Mouse (Mus musculus) stomach, embryonic 15.5 days (tissue): ENCODE measurements around the gene Hist1h4b. TPM values are rescaled to one million over a fixed set of nuclear protein-coding genes. Genes with fewer than 3 reads are reported as not detected.
A peak's percentile ranks its signal among the peaks of the same experiment; 100 is the strongest.
"Not testable (repeated sequence)": the region's sequence is repeated elsewhere in the genome, so short reads cannot be mapped to it uniquely, and the experiment has no call there.

ENCODE experiments used
- ATAC-seq: fragments of 200-750 bp; cut with Nextera tagmentation; 2 replicates; pipeline ENCODE4 v1.8.0; 2017; ENCODE audit warnings: low read depth, moderate number of reproducible peaks, moderate TSS enrichment; ENCODE audit not compliant: insufficient read depth, low FRiP score
- H3K27ac ChIP-seq: fragments of 300-500 bp; sonication (generic); 2 replicates; pipeline ENCODE4 v1.5.1; 2015; ENCODE audit warnings: mild to moderate bottlenecking, inconsistent platforms
- H3K27me3 ChIP-seq: fragments of 300-500 bp; sonication (generic); replicated peaks from 2 replicates; pipeline ENCODE4 v1.6.1; 2015; ENCODE audit warnings: inconsistent platforms
- H3K36me3 ChIP-seq: fragments of 300-500 bp; sonication (generic); 2 replicates; pipeline ENCODE4 v1.6.1; 2015; ENCODE audit warnings: inconsistent platforms
- H3K4me1 ChIP-seq: fragments of 300-500 bp; sonication (generic); 2 replicates; pipeline ENCODE4 v1.6.1; 2015; ENCODE audit warnings: inconsistent platforms
- H3K4me2 ChIP-seq: fragments of 300-500 bp; sonication (generic); 2 replicates; pipeline ENCODE4 v1.6.1; 2015; ENCODE audit warnings: mild to moderate bottlenecking, inconsistent platforms
- H3K4me3 ChIP-seq: fragments of 300-500 bp; sonication (generic); replicated peaks from 2 replicates; pipeline ENCODE4 v1.5.1; 2015; ENCODE audit warnings: inconsistent platforms
- H3K9ac ChIP-seq: fragments of 300-500 bp; sonication (generic); 2 replicates; pipeline ENCODE4 v1.6.1; 2015; ENCODE audit warnings: inconsistent platforms
- H3K9me3 ChIP-seq: fragments of 300-500 bp; sonication (generic); 2 replicates; pipeline ENCODE4 v1.6.1; 2016; ENCODE audit warnings: inconsistent platforms
- WGBS: fragments of 180-500 bp; shearing (Covaris S2); methylation state at CpG from one replicate; pipeline ENCODE4 v1.1.7; 2015; 5-methylcytosine and 5-hydroxymethylcytosine counted together
- polyA plus RNA-seq: library from polyadenylated mRNA; unstranded; fragments of >200 nt; fragmentation: Nextera tagmentation; extraction: Ambion mirVana; gene quantifications from 2 replicates; pipeline ENCODE4 v1.2.1, GENCODE M21; 2015

The Hist1h4b gene
- polyA plus RNA-seq, 1 experiment from 2014 or later: 4.1 TPM

DNA sequence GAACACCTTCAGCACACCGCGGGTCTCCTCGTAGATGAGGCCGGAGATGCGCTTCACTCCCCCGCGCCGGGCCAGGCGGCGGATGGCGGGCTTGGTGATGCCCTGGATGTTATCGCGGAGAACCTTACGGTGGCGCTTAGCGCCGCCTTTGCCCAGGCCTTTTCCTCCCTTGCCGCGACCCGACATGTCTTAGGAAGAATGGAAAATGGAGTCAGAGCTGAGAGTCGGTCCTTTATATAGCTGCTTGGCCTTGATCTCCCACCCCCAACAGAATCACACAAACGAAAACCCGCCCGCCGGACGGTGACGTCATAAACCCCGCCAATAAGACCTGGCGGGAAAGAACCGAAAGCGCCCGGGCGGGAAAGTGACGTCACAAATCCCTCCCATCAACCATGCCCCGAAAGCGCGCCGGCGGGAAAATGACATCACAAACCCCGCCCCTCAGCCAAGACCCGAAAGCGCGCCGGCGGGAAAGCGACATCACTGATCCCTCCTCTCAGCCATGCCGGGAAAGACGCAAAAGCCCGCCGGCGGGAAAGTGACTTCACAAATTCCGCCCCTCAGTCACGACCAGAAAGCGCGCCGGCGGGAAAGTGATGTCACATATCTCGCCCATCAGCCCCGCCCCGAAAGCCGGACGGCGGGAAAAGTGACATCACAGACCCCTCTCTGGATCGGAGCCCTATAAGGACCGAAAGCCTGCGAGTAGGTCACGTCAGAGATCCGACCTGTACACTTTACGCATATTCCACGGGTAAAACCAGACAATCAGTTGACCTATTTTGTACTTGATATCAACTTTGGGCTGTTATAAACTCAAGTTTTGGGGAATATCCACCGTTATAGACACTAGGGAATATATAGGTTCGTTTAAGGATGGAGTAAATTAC is 4.4 kb downstream of the Hist1h4b start, which contains the start of gene Hist1h4a:
TSS of gene Hist1h4a (minus strand) at position 259 of the 893 bp plus-strand sequence.
- Histone ChIP-seq H3K4me3 (peak within 1 kb of the TSS; percentile 44), H3K4me2 (peak within 1 kb of the TSS; percentile 89), H3K36me3 (no peaks in the 10 kb centered on the region), H3K27ac (peak within 1 kb of the TSS; percentile 92), H3K9me3 (no peaks in the 10 kb centered on the region), H3K27me3 (no peaks in the 10 kb centered on the region), H3K9ac (peak within 1 kb of the TSS; percentile 45), H3K4me1 (peaks cover 18% of the 10 kb centered on the region)
- peak; percentile 63 for ATAC-seq
- under 1% methylated on average over 69 of the region's 72 CpGs for WGBS

- not testable (repeated sequence) for H3K27me3 ChIP-seq, H3K9me3 ChIP-seq, H3K36me3 ChIP-seq
- under 1% methylated on average over 31 of the region's 52 CpGs for WGBS
- peak within 1 kb of the TSS; percentile 45; the same call in 1 of the 2 replicates for H3K9ac ChIP-seq
- ATAC-seq: peak; percentile 68
- H3K4me3 ChIP-seq: peak within 1 kb of the TSS; percentile 55
- peaks cover 18% of the 10 kb centered on the region for H3K4me1 ChIP-seq
- H3K4me2 ChIP-seq: peak within 1 kb of the TSS; percentile 89
- H3K27ac ChIP-seq: peak within 1 kb of the TSS; percentile 92
Observed at GRCm38 (mm10) chr13:23761871-23762821, 5.3 kb downstream of the Hist1h4b start, which contains the start of gene Hist1h3a. Gene Hist1h3a, minus strand, starts transcription at chr13:23762386.

- Histone ChIP-seq H3K4me3 (peak overlapping the region; percentile 55), H3K9me3 (no peaks in the 10 kb centered on the region), H3K9ac (peak overlapping the region; percentile 45; the same call in 1 of the 2 replicates), H3K27me3 (no peaks in the 10 kb centered on the region), H3K36me3 (no peaks in the 10 kb centered on the region), H3K27ac (peak overlapping the region; percentile 92), H3K4me2 (peak overlapping the region; percentile 89), H3K4me1 (peaks cover 15% of the 10 kb centered on the region)
- under 1% methylated on average over 10 of the region's 10 CpGs for WGBS
- ATAC-seq: no peak
Observed at GRCm38 (mm10) chr13:23763242-23763585, 6.4 kb downstream of the Hist1h4b start.

DNA sequence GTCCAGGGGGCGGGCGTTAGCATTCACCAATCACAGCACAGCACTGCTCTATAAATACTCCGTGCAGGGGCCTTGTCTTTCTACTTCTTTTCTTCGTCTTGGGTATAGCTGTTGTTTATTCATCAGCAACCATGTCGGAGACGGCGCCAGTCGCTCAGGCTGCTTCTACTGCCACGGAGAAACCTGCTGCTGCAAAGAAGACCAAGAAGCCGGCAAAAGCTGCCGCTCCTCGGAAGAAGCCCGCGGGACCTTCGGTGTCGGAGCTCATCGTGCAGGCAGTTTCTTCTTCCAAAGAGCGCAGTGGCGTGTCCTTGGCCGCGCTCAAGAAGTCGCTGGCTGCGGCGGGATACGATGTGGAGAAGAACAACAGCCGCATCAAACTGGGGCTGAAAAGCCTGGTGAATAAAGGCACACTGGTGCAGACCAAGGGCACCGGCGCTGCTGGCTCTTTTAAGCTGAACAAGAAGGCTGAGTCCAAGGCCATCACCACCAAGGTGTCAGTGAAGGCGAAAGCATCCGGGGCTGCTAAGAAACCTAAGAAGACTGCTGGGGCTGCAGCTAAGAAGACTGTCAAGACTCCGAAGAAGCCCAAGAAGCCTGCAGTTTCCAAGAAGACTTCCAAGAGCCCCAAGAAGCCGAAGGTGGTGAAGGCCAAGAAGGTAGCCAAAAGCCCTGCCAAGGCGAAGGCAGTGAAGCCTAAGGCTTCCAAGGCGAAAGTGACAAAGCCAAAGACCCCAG is 6.9 kb downstream of the Hist1h4b start, which contains the start of gene Hist1h1a:
TSS of gene Hist1h1a (plus strand) at position 81 of the 738 bp plus-strand sequence.
- Histone ChIP-seq H3K36me3 (no peaks in the 10 kb centered on the region), H3K4me2 (peak within 1 kb of the TSS; percentile 89), H3K4me3 (peak within 1 kb of the TSS; percentile 55), H3K4me1 (peaks cover 15% of the 10 kb centered on the region), H3K9ac (peak within 1 kb of the TSS; percentile 45), H3K9me3 (no peaks in the 10 kb centered on the region), H3K27ac (peak within 1 kb of the TSS; percentile 92), H3K27me3 (no peaks in the 10 kb centered on the region)
- peak; percentile 74 for ATAC-seq
- 2% methylated on average over 34 of the region's 34 CpGs for WGBS

DNA sequence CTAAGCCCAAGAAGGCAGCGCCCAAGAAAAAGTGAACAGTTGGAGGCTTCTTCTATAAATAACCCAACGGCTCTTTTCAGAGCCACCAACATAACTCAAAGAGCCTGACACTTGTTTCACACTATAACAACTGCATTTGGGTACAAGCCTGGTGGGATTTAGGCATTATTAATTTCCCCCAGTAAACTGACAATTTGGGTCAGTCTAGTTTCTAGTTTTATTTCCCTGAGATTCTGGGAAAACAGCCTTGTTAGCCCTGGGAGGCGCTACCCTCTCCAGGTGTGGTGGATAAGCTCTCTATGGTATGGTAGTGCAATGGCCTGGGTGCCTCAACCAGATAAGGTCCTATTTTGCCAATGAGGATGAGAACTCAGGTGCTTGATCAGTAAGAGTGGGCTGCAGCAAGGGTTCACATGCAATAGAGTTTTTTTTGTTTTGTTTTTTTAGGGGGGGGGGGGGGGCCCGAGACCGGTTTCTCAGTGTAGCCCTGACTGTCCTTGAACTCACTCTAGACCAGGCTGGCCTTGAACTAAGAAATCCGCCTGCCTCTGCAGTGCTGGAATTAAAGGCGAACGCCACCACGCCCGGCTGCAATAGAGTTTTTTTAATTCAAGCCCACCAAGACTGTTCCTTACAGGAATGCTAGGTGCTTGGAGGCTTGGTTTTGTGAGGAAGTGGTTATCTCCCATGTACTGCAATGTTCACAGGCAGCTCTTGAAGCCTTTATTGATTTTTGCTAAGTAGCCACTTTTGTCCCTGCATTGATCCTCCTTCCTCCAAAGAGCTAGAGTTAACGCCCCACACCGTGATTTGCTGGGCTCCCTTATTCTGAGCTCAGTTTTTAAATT is 7.7 kb downstream of the Hist1h4b start:
- Histone ChIP-seq H3K9me3 (no peaks in the 10 kb centered on the region), H3K4me1 (peaks cover 15% of the 10 kb centered on the region), H3K27ac (peak overlapping the region; percentile 92), H3K36me3 (no peaks in the 10 kb centered on the region), H3K9ac (peak overlapping the region; percentile 45), H3K27me3 (no peaks in the 10 kb centered on the region), H3K4me2 (peak overlapping the region; percentile 89), H3K4me3 (peak overlapping the region; percentile 55)
- no peak for ATAC-seq
- WGBS: 31% methylated on average over 12 of the region's 12 CpGs

DNA sequence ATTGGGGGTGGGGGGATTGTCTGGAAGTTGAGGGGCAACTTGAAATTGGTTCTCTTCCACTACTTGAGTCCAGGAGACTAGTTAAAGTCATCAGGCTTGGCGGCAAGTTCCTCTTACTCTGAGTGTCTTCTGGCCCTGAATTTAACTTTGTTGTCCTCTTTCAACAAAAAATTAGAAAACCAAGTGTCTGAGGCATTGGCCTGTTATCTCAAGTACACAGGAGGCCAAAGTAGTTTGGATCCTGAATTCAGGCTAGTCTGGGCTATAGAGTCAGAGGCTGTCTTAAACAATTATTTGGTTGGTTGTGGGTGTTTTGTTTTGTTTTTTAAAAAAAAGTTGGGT is 8.3 kb downstream of the Hist1h4b start:
- no peak for ATAC-seq
- WGBS: 60% methylated on average over 1 of the region's 1 CpGs
- Histone ChIP-seq H3K4me3 (no peak overlapping the region), H3K27ac (no peak overlapping the region), H3K9me3 (no peaks in the 10 kb centered on the region), H3K4me2 (no peak overlapping the region), H3K36me3 (no peaks in the 10 kb centered on the region), H3K27me3 (no peaks in the 10 kb centered on the region), H3K4me1 (peaks cover 12% of the 10 kb centered on the region), H3K9ac (no peak overlapping the region)

DNA sequence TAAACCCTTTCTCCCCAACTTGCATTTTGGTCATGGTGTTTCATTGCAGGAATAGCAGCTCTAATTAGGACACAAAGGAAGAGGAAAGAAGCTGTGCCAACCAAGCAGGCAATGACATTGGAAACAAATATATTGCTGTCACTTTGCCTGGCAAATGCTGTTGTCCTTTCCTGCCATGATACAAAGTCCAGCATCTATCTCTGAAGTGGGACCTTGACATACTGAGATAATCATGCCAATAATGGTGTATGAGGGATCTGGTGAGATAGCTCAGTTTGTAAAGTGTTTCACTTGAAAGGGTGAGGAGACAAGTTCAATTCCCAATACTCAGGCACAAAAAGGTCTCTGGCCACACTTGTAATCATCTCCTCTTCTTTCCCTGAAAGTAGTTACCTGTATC is 10.0 kb downstream of the Hist1h4b start:
- H3K36me3 ChIP-seq: no peaks in the 10 kb centered on the region
- H3K4me1 ChIP-seq: peaks cover 9% of the 10 kb centered on the region
- no peak overlapping the region for H3K27ac ChIP-seq
- H3K27me3 ChIP-seq: no peaks in the 10 kb centered on the region
- H3K4me3 ChIP-seq: no peak overlapping the region
- H3K9ac ChIP-seq: no peak overlapping the region
- no peaks in the 10 kb centered on the region for H3K9me3 ChIP-seq
- no peak for ATAC-seq
- H3K4me2 ChIP-seq: no peak overlapping the region

- no peak overlapping the region for H3K27ac ChIP-seq
Observed at GRCm38 (mm10) chr13:23768834-23769397, 12.1 kb downstream of the Hist1h4b start.

DNA sequence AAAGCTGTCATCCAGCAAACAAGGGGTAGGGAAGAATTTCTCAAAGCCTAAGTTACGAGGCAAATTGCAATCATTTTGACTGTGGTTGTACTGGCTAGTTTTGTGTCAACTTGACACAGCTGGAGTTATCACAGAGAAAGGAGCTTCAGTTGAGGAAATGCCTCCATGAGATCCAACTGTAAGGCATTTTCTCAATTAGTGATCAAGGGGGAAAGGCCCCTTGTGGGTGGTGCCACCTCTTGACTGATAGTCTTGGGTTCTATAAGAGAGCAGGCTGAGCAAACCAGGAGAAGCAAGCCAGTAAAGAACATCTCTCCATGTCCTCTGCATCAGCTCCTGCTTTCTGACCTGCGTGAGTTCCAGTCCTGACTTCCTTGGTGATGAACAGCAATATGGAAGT is 12.8 kb downstream of the Hist1h4b start, which contains the start of gene Trim38:
TSS of gene Trim38 (plus strand) at position 301 of the 400 bp plus-strand sequence.
- ATAC-seq, H3K9me3 ChIP-seq: not testable (repeated sequence)
- 78% methylated on average over 2 of the region's 2 CpGs for WGBS

More at GRCm38 (mm10) chr13:23768834-23769397, 12.1 kb downstream of the Hist1h4b start:
- H3K27me3 ChIP-seq: no peaks in the 10 kb centered on the region
- no peak for ATAC-seq
- 54% methylated on average over 5 of the region's 5 CpGs for WGBS
- H3K36me3 ChIP-seq: no peaks in the 10 kb centered on the region
- no peak overlapping the region for H3K4me2 ChIP-seq
- H3K4me3 ChIP-seq: no peak overlapping the region
- peaks cover 12% of the 10 kb centered on the region for H3K4me1 ChIP-seq
- no peaks in the 10 kb centered on the region for H3K9me3 ChIP-seq
- H3K9ac ChIP-seq: no peak overlapping the region

DNA sequence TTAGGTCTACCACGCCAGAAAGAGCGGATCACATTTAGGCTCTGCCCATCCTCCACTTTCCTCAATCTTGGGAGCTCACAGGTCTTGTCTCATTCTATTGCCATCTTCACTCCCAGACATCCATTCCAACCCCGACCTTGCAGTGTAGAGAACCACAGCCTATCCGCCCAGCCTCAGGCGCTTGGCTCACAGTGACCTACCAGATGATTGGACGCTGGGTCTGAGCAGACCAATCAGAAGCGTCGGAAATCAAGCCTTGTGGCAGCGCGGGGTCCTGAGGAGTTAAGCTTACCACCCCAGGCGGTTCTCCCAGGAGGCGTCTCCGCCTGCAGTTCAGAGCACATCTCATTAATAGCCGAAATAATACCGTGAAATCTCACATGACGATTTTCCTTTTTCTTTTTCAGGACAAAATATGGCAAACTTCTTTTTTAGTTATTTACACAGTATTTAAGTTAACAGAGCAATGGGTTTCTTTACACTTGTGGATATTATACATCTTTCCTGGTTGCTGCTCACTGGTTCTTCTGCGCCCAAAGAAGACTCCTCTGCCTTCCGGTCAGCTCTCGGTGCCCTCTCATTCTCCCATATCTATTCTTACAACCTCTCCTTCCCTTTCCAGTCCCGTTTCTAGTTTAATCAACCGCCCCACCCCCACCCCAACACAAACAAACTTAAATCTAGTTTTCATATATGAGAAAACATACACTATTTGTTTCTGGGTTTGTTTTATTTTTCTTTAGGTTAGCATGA is 15.9 kb downstream of the Hist1h4b start:
- 19% methylated on average over 21 of the region's 21 CpGs for WGBS
- H3K9me3 ChIP-seq: no peaks in the 10 kb centered on the region
- H3K27me3 ChIP-seq: no peaks in the 10 kb centered on the region
- no peak overlapping the region for H3K27ac ChIP-seq
- H3K4me1 ChIP-seq: 0 out of 2 replicates have a peak, but pooled peaks cover 6% of the 10 kb centered on the region
- no peak overlapping the region for H3K9ac ChIP-seq
- peak overlapping the region; percentile 44 for H3K4me2 ChIP-seq
- no peaks in the 10 kb centered on the region for H3K36me3 ChIP-seq
- ATAC-seq: peak; percentile 92
- H3K4me3 ChIP-seq: no peak overlapping the region

More for the DNA sequence above, 12.8 kb downstream of the Hist1h4b start, which contains the start of gene Trim38:
- H3K4me3 ChIP-seq, H3K36me3 ChIP-seq, H3K27me3 ChIP-seq, H3K4me1 ChIP-seq, H3K9ac ChIP-seq, H3K4me2 ChIP-seq, H3K27ac ChIP-seq: not testable (repeated sequence)
